Mouse (Mus musculus): ENCODE measurements around the gene Dclk2. TPM values are rescaled to one million over a fixed set of nuclear protein-coding genes. Genes with fewer than 3 reads are reported as not detected.

Gene Dclk2
- polyA plus RNA-seq, 1 experiment from 2014 or later = 6.8 TPM

- no peak overlapping the region for H3K9ac ChIP-seq
- no peaks in the 10 kb centered on the region for H3K36me3 ChIP-seq
- peaks cover 9% of the 10 kb centered on the region for H3K4me1 ChIP-seq
- H3K9me3 ChIP-seq = no peaks in the 10 kb centered on the region
- H3K4me2 ChIP-seq = no peak overlapping the region
- H3K27me3 ChIP-seq = peaks cover 21% of the 10 kb centered on the region
- no peak for ATAC-seq (ENCODE audit: borderline replicate concordance, extremely low read depth, low FRiP score, low TSS enrichment)
- no peak overlapping the region for H3K27ac ChIP-seq
- 85% methylated on average over 10 of the region's 10 CpGs for WGBS
- H3K4me3 ChIP-seq = no peak overlapping the region
Observed at GRCm38 (mm10) chr3:86923686-86924085, 3.0 kb upstream of the Dclk2 start.

DNA sequence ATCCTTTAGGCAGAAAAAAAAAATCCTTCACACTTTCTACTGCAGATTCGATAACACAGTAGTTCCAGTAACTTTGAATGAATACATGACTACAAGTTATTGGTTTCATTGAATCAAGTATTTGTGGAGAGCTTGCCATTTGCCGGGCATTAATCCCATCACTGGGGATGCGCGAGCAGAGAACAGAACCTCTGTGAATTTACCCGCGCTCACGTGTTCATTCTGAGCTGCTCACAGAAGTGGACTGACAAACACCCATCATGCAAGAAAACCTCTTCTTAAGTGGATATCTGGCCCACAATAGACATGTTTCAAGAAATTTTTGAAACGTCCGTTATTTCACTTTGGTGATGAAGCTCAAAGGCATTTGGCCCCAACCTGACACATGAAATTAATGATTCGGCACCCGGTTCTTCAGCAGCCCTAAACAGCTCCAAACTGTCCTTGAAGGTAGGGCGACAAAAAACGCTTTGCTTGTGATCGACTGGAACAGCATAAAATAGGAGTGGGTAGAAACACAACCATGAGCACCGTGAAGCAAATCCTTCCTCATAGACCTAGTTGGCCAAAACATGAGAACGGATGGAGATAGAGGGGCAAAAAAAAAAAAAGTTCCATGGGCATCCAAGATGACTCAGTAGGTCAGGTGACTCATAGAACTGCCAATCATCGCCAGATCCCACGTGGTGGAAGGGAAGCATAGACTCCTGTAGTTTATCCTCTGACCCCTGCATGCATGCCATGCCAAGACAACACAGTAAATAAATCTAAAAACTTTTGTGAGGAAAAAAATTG is 726 bp upstream of the Dclk2 start:
- Histone ChIP-seq H3K9me3 (no peaks in the 10 kb centered on the region), H3K9ac (no peak overlapping the region), H3K4me2 (peak overlapping the region; percentile 95), H3K4me3 (peak overlapping the region; percentile 85), H3K4me1 (peaks cover 9% of the 10 kb centered on the region), H3K36me3 (no peaks in the 10 kb centered on the region), H3K27ac (no peak overlapping the region), H3K27me3 (peaks cover 21% of the 10 kb centered on the region)
- ATAC-seq (ENCODE audit: borderline replicate concordance, extremely low read depth, low FRiP score, low TSS enrichment) = no peak
- WGBS = 57% methylated on average over 18 of the region's 18 CpGs

DNA sequence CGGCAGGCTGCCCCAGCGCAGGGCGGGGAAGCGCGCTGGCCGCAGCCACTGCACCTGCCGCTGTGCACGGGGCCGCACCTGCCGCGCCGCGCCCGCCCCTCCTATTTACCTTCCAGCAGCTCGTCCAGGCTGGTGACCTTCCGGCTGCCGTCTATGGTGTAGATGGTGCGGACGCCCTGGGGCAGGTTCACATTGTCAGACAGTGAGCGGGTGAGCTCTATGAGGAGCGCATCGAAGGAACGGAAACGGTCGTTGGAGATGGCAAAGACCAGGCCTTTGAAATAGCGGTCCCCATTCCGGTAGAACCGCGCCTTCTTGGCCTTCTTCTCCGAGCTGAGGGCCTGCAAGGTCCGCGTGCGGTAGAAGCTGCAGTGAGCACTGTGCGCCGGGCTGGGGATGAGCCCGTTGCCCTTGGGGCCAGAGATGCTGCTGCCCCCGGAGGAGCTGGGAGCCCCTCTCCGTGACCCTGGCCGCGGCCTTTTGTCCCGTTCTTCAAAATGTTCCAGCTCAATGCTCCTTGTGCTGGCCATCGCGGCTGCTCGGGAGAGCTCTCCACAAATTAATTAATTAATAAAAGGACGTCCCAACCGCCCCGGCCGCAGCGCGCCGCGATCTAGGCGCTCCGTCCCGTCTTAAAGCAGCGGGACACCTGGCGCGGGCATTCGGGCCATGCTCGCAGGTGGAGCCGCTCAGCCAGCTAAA is 860 bp downstream of the Dclk2 start:
- peak; percentile 23; the same call in 1 of the 2 replicates for ATAC-seq (ENCODE audit: borderline replicate concordance, extremely low read depth, low FRiP score, low TSS enrichment)
- H3K27ac ChIP-seq = peak overlapping the region; percentile 76; the same call in 1 of the 2 replicates
- WGBS = under 1% methylated on average over 59 of the region's 61 CpGs

GRCm38 (mm10) chr3:86917048-86917447 is 3.6 kb downstream of the Dclk2 start:
- H3K4me1 ChIP-seq = peaks cover 9% of the 10 kb centered on the region
- 96% methylated on average over 5 of the region's 5 CpGs for WGBS
- H3K9ac ChIP-seq = no peak overlapping the region
- H3K4me3 ChIP-seq = no peak overlapping the region
- no peak overlapping the region for H3K4me2 ChIP-seq
- no peaks in the 10 kb centered on the region for H3K36me3 ChIP-seq
- no peaks in the 10 kb centered on the region for H3K9me3 ChIP-seq
- no peak for ATAC-seq (ENCODE audit: borderline replicate concordance, extremely low read depth, low FRiP score, low TSS enrichment)
- H3K27me3 ChIP-seq = peaks cover 21% of the 10 kb centered on the region
- H3K27ac ChIP-seq = no peak overlapping the region

More for the DNA sequence above, 860 bp downstream of the Dclk2 start:
- Histone ChIP-seq H3K9ac (peak overlapping the region; percentile 70), H3K36me3 (no peaks in the 10 kb centered on the region), H3K4me2 (peak overlapping the region; percentile 95), H3K4me3 (peak overlapping the region; percentile 85), H3K27me3 (peaks cover 21% of the 10 kb centered on the region), H3K9me3 (no peaks in the 10 kb centered on the region), H3K4me1 (peaks cover 9% of the 10 kb centered on the region)

DNA sequence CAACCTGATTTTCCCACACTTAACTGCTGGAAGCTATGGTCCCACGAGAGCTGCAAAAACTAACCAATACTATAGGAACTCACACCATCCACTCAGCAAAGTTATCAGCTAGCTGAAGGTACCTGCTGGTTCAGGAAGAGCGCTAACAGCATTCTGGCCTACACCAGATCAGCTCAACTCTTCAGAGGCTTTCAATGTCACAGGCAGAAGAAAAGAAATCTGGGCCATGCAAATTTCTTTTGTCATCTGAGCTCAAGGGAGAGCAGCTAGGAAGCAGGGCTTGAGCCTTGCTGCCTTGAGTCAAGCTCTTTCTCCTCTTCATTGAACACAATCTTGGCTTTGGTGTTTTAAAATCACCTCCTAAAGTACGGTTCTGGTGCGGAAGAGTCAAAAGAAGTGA is 4.0 kb downstream of the Dclk2 start:
- Histone ChIP-seq H3K9ac (no peak overlapping the region), H3K4me2 (no peak overlapping the region), H3K27me3 (peaks cover 19% of the 10 kb centered on the region), H3K27ac (no peak overlapping the region), H3K36me3 (no peaks in the 10 kb centered on the region), H3K4me1 (peaks cover 9% of the 10 kb centered on the region), H3K4me3 (no peak overlapping the region), H3K9me3 (no peaks in the 10 kb centered on the region)
- WGBS = 87% methylated on average over 4 of the region's 4 CpGs
- ATAC-seq (ENCODE audit: borderline replicate concordance, extremely low read depth, low FRiP score, low TSS enrichment) = no peak

DNA sequence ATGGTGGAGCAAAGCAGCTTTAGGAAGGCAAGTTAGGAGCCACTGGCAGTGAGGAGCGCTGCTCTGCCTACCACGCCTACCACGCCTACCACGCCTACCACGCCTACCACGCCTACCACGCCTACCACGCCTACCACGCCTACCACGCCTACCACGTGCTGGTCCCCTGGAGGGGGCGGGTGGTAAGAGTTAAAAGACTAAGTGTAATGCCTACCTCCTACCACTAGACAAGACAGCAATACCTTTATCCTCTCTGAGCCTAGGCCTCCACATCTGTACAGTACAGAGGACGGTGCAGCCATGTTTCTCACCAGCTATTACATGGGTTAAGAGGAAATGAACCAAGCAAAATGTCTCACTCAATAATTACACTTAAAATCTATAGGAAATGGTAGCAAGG is 5.4 kb downstream of the Dclk2 start:
- WGBS = 56% methylated on average over 13 of the region's 13 CpGs
- no peak for ATAC-seq (ENCODE audit: borderline replicate concordance, extremely low read depth, low FRiP score, low TSS enrichment)
- peaks cover 9% of the 10 kb centered on the region for H3K4me1 ChIP-seq

GRCm38 (mm10) chr3:86914316-86914715 is 6.3 kb downstream of the Dclk2 start:
- H3K27me3 ChIP-seq = peaks cover 5% of the 10 kb centered on the region
- no peak for ATAC-seq (ENCODE audit: borderline replicate concordance, extremely low read depth, low FRiP score, low TSS enrichment)
- 61% methylated on average over 3 of the region's 3 CpGs for WGBS
- H3K27ac ChIP-seq = no peak overlapping the region
- no peaks in the 10 kb centered on the region for H3K9me3 ChIP-seq
- H3K9ac ChIP-seq = no peak overlapping the region
- H3K4me1 ChIP-seq = peaks cover under 1% of the 10 kb centered on the region; the same call in 1 of the 2 replicates
- H3K4me2 ChIP-seq = no peak overlapping the region
- H3K36me3 ChIP-seq = no peaks in the 10 kb centered on the region
- no peak overlapping the region for H3K4me3 ChIP-seq

More for the DNA sequence above, 5.4 kb downstream of the Dclk2 start:
- no peaks in the 10 kb centered on the region for H3K9me3 ChIP-seq
- H3K27me3 ChIP-seq = peaks cover 13% of the 10 kb centered on the region
- H3K4me3 ChIP-seq = no peak overlapping the region
- H3K36me3 ChIP-seq = no peaks in the 10 kb centered on the region
- no peak overlapping the region for H3K4me2 ChIP-seq
- no peak overlapping the region for H3K9ac ChIP-seq
- no peak overlapping the region for H3K27ac ChIP-seq

DNA sequence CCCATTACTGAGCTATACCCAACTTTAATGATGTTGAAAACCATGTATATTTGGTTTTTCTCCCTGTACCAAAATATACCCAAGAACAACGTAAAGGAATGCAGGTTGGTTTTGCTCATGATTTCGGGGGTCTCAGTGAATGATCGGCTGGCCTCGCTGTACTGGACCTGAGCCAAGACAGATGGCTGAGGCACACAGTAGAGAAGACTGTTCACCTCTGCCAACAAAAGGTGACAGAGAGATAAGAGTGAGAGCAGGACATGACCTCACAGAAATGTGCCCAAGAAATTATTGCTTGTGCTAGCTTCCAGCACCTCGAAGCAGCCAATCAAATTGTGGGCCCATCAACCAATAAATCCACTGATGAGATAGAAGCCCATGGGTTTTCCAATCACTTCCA is 22.3 kb downstream of the Dclk2 start:
- no peak overlapping the region for H3K4me2 ChIP-seq
- no peak overlapping the region for H3K9ac ChIP-seq
- WGBS = 71% methylated on average over 5 of the region's 5 CpGs
- no peaks in the 10 kb centered on the region for H3K4me1 ChIP-seq
- H3K36me3 ChIP-seq = no peaks in the 10 kb centered on the region
- H3K4me3 ChIP-seq = no peak overlapping the region
- no peak overlapping the region for H3K27ac ChIP-seq
- ATAC-seq (ENCODE audit: borderline replicate concordance, extremely low read depth, low FRiP score, low TSS enrichment) = no peak
- no peaks in the 10 kb centered on the region for H3K27me3 ChIP-seq
- H3K9me3 ChIP-seq = no peaks in the 10 kb centered on the region

DNA sequence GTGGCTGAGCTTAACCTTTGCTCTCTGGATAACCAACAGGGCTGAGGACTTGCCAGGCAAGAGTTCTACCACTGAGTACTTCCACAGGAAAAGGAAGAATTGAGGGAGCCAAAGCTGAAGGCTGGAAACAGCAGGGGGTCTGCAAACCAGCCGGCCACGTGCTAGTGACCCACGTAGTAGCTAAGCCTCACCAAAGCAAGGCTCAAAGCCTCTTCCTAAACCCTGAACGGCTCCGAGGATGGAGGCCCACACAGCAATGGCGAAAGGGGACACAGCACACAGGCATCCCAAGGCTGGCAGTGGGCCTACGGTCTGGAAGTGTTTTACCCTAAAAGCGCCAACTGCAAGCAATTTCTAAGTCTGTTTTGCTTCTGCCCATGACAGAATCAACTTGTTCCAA is 23.1 kb downstream of the Dclk2 start:
- ATAC-seq (ENCODE audit: borderline replicate concordance, extremely low read depth, low FRiP score, low TSS enrichment) = no peak
- Histone ChIP-seq H3K4me3 (no peak overlapping the region), H3K4me2 (no peak overlapping the region), H3K27me3 (no peaks in the 10 kb centered on the region), H3K27ac (no peak overlapping the region), H3K4me1 (no peaks in the 10 kb centered on the region), H3K9ac (no peak overlapping the region), H3K9me3 (no peaks in the 10 kb centered on the region), H3K36me3 (no peaks in the 10 kb centered on the region)
- 59% methylated on average over 8 of the region's 8 CpGs for WGBS

- no peaks in the 10 kb centered on the region for H3K9me3 ChIP-seq
- H3K4me3 ChIP-seq = no peak overlapping the region
- no peaks in the 10 kb centered on the region for H3K36me3 ChIP-seq
- H3K4me1 ChIP-seq = no peaks in the 10 kb centered on the region
- no peaks in the 10 kb centered on the region for H3K27me3 ChIP-seq
- H3K27ac ChIP-seq = no peak overlapping the region
- no peak overlapping the region for H3K4me2 ChIP-seq
- no peak overlapping the region for H3K9ac ChIP-seq
- ATAC-seq (ENCODE audit: borderline replicate concordance, extremely low read depth, low FRiP score, low TSS enrichment) = no peak
- 69% methylated on average over 9 of the region's 9 CpGs for WGBS
Observed at GRCm38 (mm10) chr3:86897066-86897465, 23.6 kb downstream of the Dclk2 start.

GRCm38 (mm10) chr3:86894491-86894890 is 26.2 kb downstream of the Dclk2 start:
- Histone ChIP-seq H3K27ac (no peak overlapping the region), H3K4me1 (peaks cover 6% of the 10 kb centered on the region), H3K36me3 (no peaks in the 10 kb centered on the region), H3K9me3 (no peaks in the 10 kb centered on the region), H3K9ac (no peak overlapping the region), H3K27me3 (no peaks in the 10 kb centered on the region), H3K4me3 (no peak overlapping the region), H3K4me2 (no peak overlapping the region)
- no peak for ATAC-seq (ENCODE audit: borderline replicate concordance, extremely low read depth, low FRiP score, low TSS enrichment)
- WGBS = 78% methylated on average over 2 of the region's 2 CpGs

DNA sequence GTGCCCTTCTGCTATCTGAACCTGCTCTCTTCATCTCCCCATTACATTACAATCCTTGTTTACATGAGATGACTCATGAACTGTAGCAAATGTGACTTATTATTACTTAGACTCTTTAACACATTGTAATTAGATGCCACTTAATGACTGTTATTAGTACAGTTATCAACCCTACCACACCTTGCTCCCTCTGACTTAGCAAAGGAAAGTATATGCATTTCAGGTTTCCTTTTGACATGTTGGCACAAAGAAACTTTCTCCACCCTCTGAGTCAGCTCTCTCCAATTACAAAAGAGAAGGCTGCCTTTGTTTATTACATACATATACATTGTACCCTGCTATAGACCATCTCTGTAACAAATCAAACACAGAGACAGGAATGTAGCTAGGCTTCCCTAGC is 33.1 kb downstream of the Dclk2 start:
- Histone ChIP-seq H3K27me3 (no peaks in the 10 kb centered on the region), H3K27ac (no peak overlapping the region), H3K4me3 (no peak overlapping the region), H3K4me1 (peaks cover 6% of the 10 kb centered on the region), H3K9me3 (no peaks in the 10 kb centered on the region), H3K4me2 (no peak overlapping the region), H3K9ac (no peak overlapping the region), H3K36me3 (no peaks in the 10 kb centered on the region)
- no peak for ATAC-seq (ENCODE audit: borderline replicate concordance, extremely low read depth, low FRiP score, low TSS enrichment)
